Mouse (Mus musculus) ES-E14 (cell line): ENCODE data around the gene Fam198b.

Experiments used
- MAFK ChIP-seq: IDR thresholded peaks from 2 replicates; pipeline ENCODE4 v1.6.1; 2014; ENCODE audit warnings: mild to moderate bottlenecking, low read depth, low read length, inconsistent platforms; ENCODE audit not compliant: insufficient read depth
- ZC3H11A ChIP-seq: IDR thresholded peaks from 2 replicates; pipeline ENCODE4 v1.6.1; 2012; ENCODE audit warnings: low read depth, mild to moderate bottlenecking, inconsistent platforms, low read length, borderline replicate concordance
- ZNF384 ChIP-seq: IDR thresholded peaks from 2 replicates; pipeline ENCODE4 v1.6.1; 2012; ENCODE audit warnings: low read depth, low read length, inconsistent platforms

- TF ChIP-seq MAFK = no peak
- no peak for TF ChIP-seq ZNF384
- TF ChIP-seq ZC3H11A = no peak
These were observed 45.9 kb downstream of the Fam198b start for GRCm38 (mm10) chr3:79930141-79930744.
